Mouse (Mus musculus): ENCODE results near the gene Cdhr1.

DNA sequence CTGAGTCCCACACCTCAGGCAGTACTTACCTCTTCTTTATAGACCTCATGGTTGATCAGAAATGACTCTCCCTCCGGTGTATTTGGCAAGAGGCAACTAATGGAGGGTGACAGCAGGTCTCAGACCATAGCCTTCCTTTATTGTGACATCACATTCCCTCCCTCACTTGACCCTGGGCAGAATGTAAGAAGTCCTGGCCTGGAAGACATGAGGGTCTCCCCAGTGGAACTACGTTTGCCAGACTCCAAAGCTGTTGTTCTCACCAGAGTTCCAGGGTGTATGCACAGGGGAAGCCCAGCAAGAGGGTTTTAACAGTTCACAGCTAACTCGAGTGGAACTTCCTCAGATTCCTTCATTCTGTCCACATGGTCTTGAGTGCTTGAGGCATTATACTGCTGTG lies 15.8 kb upstream of the Cdhr1 start, which contains the start of gene 2610528A11Rik:
- TF ChIP-seq CTCF (IDR thresholded peaks at IDR 0.05; ENCODE audit: extremely low read depth, insufficient read depth, insufficient read length, insufficient replicate concordance) (no peak), POLR2A (IDR thresholded peaks at IDR 0.05; ENCODE audit: low read depth, low read length) (no peak)
